Mouse (Mus musculus) lung, postnatal 0 days (tissue): ENCODE data around the gene Lcn10.

Experiments
- CTCF ChIP-seq: IDR thresholded peaks from 2 replicates; pipeline ENCODE4 v1.5.1; 2016; ENCODE audit warnings: antibody characterized with exemption, mild to moderate bottlenecking
- EP300 ChIP-seq: IDR thresholded peaks from 2 replicates; pipeline ENCODE4 v1.6.1; 2016; ENCODE audit warnings: antibody characterized with exemption, mild to moderate bottlenecking, control low read depth

GRCm38 (mm10) chr2:25682426-25682825 is at the start of gene Lcn10:
- no peak for TF ChIP-seq CTCF
- no peak for TF ChIP-seq EP300
